Mouse (Mus musculus): ENCODE data around the gene Slc6a5.

Slc6a5 gene

GRCm38 (mm10) chr7:49909850-49910249 lies at the start of gene Slc6a5:
Gene Slc6a5, plus strand, starts transcription at chr7:49910146.
- DNase-seq (ENCODE audit: low read depth) = no peak

- peak; percentile 83 for DNase-seq (ENCODE audit: low read depth)
Observed at GRCm38 (mm10) chr7:49861196-49861595, 48.8 kb upstream of the Slc6a5 start.

- DNase-seq (ENCODE audit: low read depth) = peak; percentile 52
Observed at GRCm38 (mm10) chr7:49863753-49864152, 46.2 kb upstream of the Slc6a5 start.

- DNase-seq (ENCODE audit: low read depth) = no peak
Observed at GRCm38 (mm10) chr7:49869656-49870055, 40.3 kb upstream of the Slc6a5 start.

GRCm38 (mm10) chr7:49870276-49870675 lies 39.7 kb upstream of the Slc6a5 start:
- DNase-seq (ENCODE audit: low read depth) = no peak

- no peak for DNase-seq (ENCODE audit: low read depth)
Observed at GRCm38 (mm10) chr7:49877307-49877706, 32.6 kb upstream of the Slc6a5 start.

- no peak for DNase-seq (ENCODE audit: low read depth)
Observed at GRCm38 (mm10) chr7:49879051-49879450, 30.9 kb upstream of the Slc6a5 start.

- DNase-seq (ENCODE audit: low read depth) = no peak
Observed at GRCm38 (mm10) chr7:49879998-49880707, 29.8 kb upstream of the Slc6a5 start.

GRCm38 (mm10) chr7:49882288-49882687 lies 27.7 kb upstream of the Slc6a5 start:
- DNase-seq (ENCODE audit: low read depth) = peak; percentile 75

- peak; percentile 43 for DNase-seq (ENCODE audit: low read depth)
Observed at GRCm38 (mm10) chr7:49882694-49883389, 27.1 kb upstream of the Slc6a5 start.

- DNase-seq (ENCODE audit: low read depth) = peak; percentile 79
Observed at GRCm38 (mm10) chr7:49887776-49888390, 22.1 kb upstream of the Slc6a5 start.

- no peak for DNase-seq (ENCODE audit: low read depth)
Observed at GRCm38 (mm10) chr7:49894786-49895185, 15.2 kb upstream of the Slc6a5 start.

- no peak for DNase-seq (ENCODE audit: low read depth)
Observed at GRCm38 (mm10) chr7:49895296-49895695, 14.7 kb upstream of the Slc6a5 start.

GRCm38 (mm10) chr7:49902003-49902552 lies 7.9 kb upstream of the Slc6a5 start:
- no peak for DNase-seq (ENCODE audit: low read depth)

- peak; percentile 23 for DNase-seq (ENCODE audit: low read depth)
Observed at GRCm38 (mm10) chr7:49907191-49908171, 2.5 kb upstream of the Slc6a5 start.

GRCm38 (mm10) chr7:49908181-49908855 lies 1.6 kb upstream of the Slc6a5 start:
- no peak for DNase-seq (ENCODE audit: low read depth)

GRCm38 (mm10) chr7:49908990-49909411 lies 945 bp upstream of the Slc6a5 start:
- no peak for DNase-seq (ENCODE audit: low read depth)

- DNase-seq (ENCODE audit: low read depth) = peak; percentile 74
Observed at GRCm38 (mm10) chr7:49910361-49910760, 415 bp downstream of the Slc6a5 start.

- no peak for DNase-seq (ENCODE audit: low read depth)
Observed at GRCm38 (mm10) chr7:49911147-49911946, 1.4 kb downstream of the Slc6a5 start.

- DNase-seq (ENCODE audit: low read depth) = no peak
Observed at GRCm38 (mm10) chr7:49911947-49912262, 2.0 kb downstream of the Slc6a5 start.
